Mouse (Mus musculus): ENCODE measurements around the gene Eif4g1.

The Eif4g1 gene

GRCm38 (mm10) chr16:20706407-20707055, 38.4 kb downstream of the Eif4g1 start:
- no peak for DNase-seq (ENCODE audit: low spot score)

GRCm38 (mm10) chr16:20708220-20708938, 40.3 kb downstream of the Eif4g1 start:
- no peak for DNase-seq (ENCODE audit: low spot score)

- no peak for DNase-seq (ENCODE audit: low spot score)
Measured at GRCm38 (mm10) chr16:20708939-20709734, 41.0 kb downstream of the Eif4g1 start.

GRCm38 (mm10) chr16:20710370-20710769, 42.3 kb downstream of the Eif4g1 start:
- DNase-seq (ENCODE audit: low spot score): no peak

GRCm38 (mm10) chr16:20710810-20711209, 42.7 kb downstream of the Eif4g1 start:
- DNase-seq (ENCODE audit: low spot score): no peak

GRCm38 (mm10) chr16:20712190-20712589, 44.1 kb downstream of the Eif4g1 start:
- DNase-seq (ENCODE audit: low spot score): no peak

GRCm38 (mm10) chr16:20712889-20713288, 44.8 kb downstream of the Eif4g1 start:
- no peak for DNase-seq (ENCODE audit: low spot score)

- DNase-seq (ENCODE audit: low spot score): no peak
Measured at GRCm38 (mm10) chr16:20714307-20715080, 46.4 kb downstream of the Eif4g1 start.

GRCm38 (mm10) chr16:20715161-20715560, 47.0 kb downstream of the Eif4g1 start:
- DNase-seq (ENCODE audit: low spot score): no peak

- no peak for DNase-seq (ENCODE audit: low spot score)
Measured at GRCm38 (mm10) chr16:20715566-20715965, 47.5 kb downstream of the Eif4g1 start.

- DNase-seq (ENCODE audit: low spot score): no peak
Measured at GRCm38 (mm10) chr16:20715976-20716840, 48.1 kb downstream of the Eif4g1 start.

GRCm38 (mm10) chr16:20716841-20717180, 48.7 kb downstream of the Eif4g1 start:
- no peak for DNase-seq (ENCODE audit: low spot score)

GRCm38 (mm10) chr16:20717181-20717977, 49.3 kb downstream of the Eif4g1 start, which contains the start of the genes Polr2h and Clcn2:
Gene Polr2h, plus strand, starts transcription at chr16:20717665.
Gene Clcn2, minus strand, starts transcription at chr16:20717746.
- DNase-seq (ENCODE audit: low spot score): peak; percentile 88

- no peak for DNase-seq (ENCODE audit: low spot score)
Measured at GRCm38 (mm10) chr16:20717978-20718670, 50.0 kb downstream of the Eif4g1 start.

- DNase-seq (ENCODE audit: low spot score): no peak
Measured at GRCm38 (mm10) chr16:20721808-20722207, 53.7 kb downstream of the Eif4g1 start.

GRCm38 (mm10) chr16:20722736-20723135, 54.6 kb downstream of the Eif4g1 start:
- DNase-seq (ENCODE audit: low spot score): no peak

GRCm38 (mm10) chr16:20723247-20723646, 55.1 kb downstream of the Eif4g1 start:
- no peak for DNase-seq (ENCODE audit: low spot score)

GRCm38 (mm10) chr16:20724338-20724748, 56.2 kb downstream of the Eif4g1 start:
- DNase-seq (ENCODE audit: low spot score): no peak

- no peak for DNase-seq (ENCODE audit: low spot score)
Measured at GRCm38 (mm10) chr16:20725321-20725720, 57.2 kb downstream of the Eif4g1 start.

- DNase-seq (ENCODE audit: low spot score): no peak
Measured at GRCm38 (mm10) chr16:20725750-20726149, 57.6 kb downstream of the Eif4g1 start.

Measured in urinary bladder, postnatal 10 days (tissue).